Mouse (Mus musculus): Measurements from ENCODE around the gene Acat3. TPM values are rescaled to one million over a fixed set of nuclear protein-coding genes. Genes with fewer than 3 reads are reported as not detected.

Gene Acat3
- 0.78 and 0.96 TPM in 2 replicates for polyA plus RNA-seq (2012; rRNA removed)

GRCm38 (mm10) chr17:12940151-12940805 is at the start of gene Acat3:
Gene Acat3 (minus strand): TSS chr17:12940600.

GRCm38 (mm10) chr17:12960331-12960873 is 20.0 kb upstream of the Acat3 start, which contains the start of gene Acat2:
Gene Acat2 (minus strand): TSS chr17:12960747.

GRCm38 (mm10) chr17:12915881-12916583 is 24.4 kb downstream of the Acat3 start, which contains the start of gene Mrpl18:
Gene Mrpl18 (minus strand): TSS chr17:12916345.

GRCm38 (mm10) chr17:12915488-12915880 is 24.9 kb downstream of the Acat3 start, which contains the start of gene Tcp1:
Gene Tcp1 (plus strand): TSS chr17:12915701.

GRCm38 (mm10) chr17:12909361-12910280 is 30.8 kb downstream of the Acat3 start, which contains the start of gene Pnldc1:
Gene Pnldc1 (minus strand): TSS chr17:12910230.

GRCm38 (mm10) chr17:12875734-12876133 is 64.7 kb downstream of the Acat3 start, which contains the start of gene Mrgprh:
Gene Mrgprh (plus strand): TSS chr17:12876034.

Other genes starting within 250 kb of the Acat3 start
- gene Igf2r, start 170.9 kb downstream of the Acat3 start, polyA plus RNA-seq (2012; rRNA removed) = 15.5 and 16.4 TPM in 2 replicates
- 0.76 and 1.1 TPM in 2 replicates for gene Mas1, start 72.5 kb downstream of the Acat3 start, polyA plus RNA-seq (2012; rRNA removed)
- gene Mrgprh, start 64.6 kb downstream of the Acat3 start, polyA plus RNA-seq (2012; rRNA removed) = 0.04 TPM in 1 of 2 replicates, not detected in the other
- 3.9 and 4.0 TPM in 2 replicates for gene Pnldc1, start 30.4 kb downstream of the Acat3 start, polyA plus RNA-seq (2012; rRNA removed)
- gene Tcp1, start 24.9 kb downstream of the Acat3 start, polyA plus RNA-seq (2012; rRNA removed) = 197 and 208 TPM in 2 replicates
- 66.6 and 69.3 TPM in 2 replicates for gene Mrpl18, start 24.3 kb downstream of the Acat3 start, polyA plus RNA-seq (2012; rRNA removed)
- gene Acat2, start 20.1 kb upstream of the Acat3 start, polyA plus RNA-seq (2012; rRNA removed) = 162 and 171 TPM in 2 replicates
- 96.2 and 98.8 TPM in 2 replicates for gene Wtap, start 53.6 kb upstream of the Acat3 start, polyA plus RNA-seq (2012; rRNA removed)
- 183 and 184 TPM in 2 replicates for gene Sod2, start 66.2 kb upstream of the Acat3 start, polyA plus RNA-seq (2012; rRNA removed)
- 0.15 and 0.26 TPM in 2 replicates for gene Gpr31b, start 111.7 kb upstream of the Acat3 start, polyA plus RNA-seq (2012; rRNA removed)
- 0.39 and 0.49 TPM in 2 replicates for gene Tcp10b, start 120.5 kb upstream of the Acat3 start, polyA plus RNA-seq (2012; rRNA removed)
- 0.16 and 0.22 TPM in 2 replicates for gene Unc93a, start 191.2 kb upstream of the Acat3 start, polyA plus RNA-seq (2012; rRNA removed)